Mouse (Mus musculus): ENCODE data around the gene Itpr1.
A peak's percentile ranks its signal among the peaks of the same experiment; 100 is the strongest.

Gene Itpr1

DNA sequence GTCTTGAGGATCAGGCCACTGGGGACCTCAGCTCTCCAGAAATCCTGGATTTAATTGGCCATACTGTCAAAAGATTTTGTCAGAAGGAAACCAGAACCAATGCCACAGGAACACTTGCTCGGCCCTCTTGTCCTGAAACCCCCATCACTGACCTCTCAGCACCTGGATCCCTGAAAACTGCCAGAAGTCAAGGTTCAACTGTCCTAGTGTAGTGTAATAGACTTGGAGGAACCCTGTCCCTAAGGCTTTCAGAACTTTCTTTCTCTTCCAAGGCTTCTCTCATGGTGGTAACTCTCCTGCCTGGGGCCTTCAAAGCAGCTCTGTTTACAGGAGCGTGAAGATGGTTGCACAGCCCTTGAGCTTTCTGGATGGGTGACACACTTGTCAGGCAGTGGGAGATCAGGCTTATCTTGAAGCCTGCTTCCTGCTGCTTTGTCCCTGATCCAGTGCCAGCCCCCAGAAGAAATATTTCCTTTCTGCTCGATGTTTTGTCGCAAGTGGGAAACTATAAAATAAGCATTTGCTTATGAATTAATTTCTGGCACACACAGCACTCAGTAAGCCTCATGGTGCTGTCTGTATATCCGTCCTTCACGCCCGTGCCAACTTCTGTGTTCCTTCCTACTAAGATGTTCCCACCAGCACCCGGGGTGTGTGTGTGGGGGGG is 234.4 kb downstream of the Itpr1 start:
- no peak for DNase-seq

DNA sequence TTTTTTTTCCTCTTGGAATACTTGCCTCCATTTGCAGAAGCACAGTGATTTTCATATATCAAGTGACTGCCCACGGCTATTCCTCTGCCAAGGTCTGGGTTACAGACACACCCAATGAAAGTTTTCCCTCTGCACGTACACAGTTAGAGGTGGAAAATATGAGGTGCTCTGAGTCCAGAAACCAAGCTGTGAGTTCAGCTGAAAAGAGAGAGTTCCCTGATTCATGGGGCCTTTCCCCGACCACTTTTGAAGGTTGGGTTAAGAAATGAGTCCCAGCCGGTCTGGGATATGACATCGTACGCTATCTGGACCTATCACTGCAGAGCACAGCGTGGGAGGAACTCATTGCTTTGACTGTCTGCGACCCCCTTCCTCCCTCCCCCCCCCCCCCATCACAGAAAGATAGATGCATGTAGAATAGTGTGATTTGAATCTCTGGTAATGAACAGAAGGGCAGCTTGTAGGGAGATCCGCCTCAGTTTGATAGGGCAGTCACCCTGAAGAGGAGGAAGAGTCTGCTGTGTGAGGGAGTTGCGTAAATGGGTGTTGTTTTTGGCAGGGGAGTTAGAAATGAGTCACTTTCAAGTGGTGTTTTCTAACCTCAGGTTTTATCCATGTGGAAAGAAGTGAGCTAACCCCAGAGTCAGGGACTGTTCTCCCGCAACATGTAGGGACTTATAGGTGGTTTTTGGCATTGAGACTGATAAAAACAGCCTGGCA is 235.3 kb downstream of the Itpr1 start:
- no peak for DNase-seq

DNA sequence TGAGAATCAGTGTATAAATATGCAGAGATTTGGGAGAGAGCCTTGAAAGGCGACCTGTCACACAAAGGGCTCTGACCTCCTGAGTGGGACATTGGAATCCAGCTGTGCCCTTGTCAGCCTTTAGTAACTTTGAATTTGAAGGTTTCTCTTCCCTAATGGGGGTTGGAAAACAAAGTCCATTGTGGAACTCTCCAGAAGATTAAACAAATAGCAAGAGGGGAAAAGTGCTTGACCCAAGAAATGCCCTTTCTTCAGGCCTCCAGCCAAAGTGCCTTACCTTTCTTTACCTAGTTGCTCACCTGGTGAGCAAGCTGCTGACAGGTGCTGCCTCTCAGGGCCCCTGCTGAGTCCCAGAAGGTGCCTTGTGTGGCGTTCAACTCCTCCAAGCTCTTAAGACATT is 236.0 kb downstream of the Itpr1 start:
- no peak for DNase-seq

DNA sequence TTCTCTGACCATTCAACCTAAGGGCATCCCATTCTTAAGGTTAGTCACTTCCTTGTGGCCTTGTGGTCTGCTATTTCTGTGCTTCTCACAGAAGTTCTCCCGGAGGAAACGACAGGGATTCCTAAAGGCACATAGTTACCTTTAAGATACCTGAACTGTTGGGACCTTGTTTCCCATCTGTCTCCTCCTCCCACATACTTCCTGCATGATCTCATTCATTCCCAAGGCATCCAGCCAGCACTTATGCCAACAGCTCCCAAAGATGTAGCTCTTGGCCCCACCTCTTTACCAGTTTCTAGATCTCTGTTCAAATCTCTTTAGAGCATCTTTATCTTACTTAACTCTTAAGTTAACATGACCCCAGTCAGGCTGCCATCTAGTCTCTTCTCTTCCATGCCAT is 238.6 kb downstream of the Itpr1 start:
- DNase-seq = peak in 1 of 2 experiments; percentile 44

DNA sequence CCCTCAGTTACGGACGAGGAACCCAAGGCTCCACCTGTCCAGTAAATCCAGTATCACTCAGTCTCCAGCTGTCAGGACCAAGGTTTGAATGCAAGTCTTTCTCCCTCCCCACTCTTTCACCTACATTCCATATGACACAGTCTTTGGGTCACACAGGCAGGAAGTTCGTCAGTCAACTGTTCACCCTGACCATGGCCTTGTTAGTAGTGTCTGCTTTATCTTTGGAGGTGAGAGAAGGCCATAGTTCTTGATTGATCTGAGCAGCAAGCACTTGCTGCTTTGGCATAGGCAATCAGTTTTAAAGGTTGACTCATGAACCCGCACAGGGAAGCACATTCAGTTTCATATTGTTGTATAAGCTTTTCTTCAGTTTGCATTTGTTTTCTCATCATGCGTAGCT is 240.7 kb downstream of the Itpr1 start:
- no peak for DNase-seq

DNA sequence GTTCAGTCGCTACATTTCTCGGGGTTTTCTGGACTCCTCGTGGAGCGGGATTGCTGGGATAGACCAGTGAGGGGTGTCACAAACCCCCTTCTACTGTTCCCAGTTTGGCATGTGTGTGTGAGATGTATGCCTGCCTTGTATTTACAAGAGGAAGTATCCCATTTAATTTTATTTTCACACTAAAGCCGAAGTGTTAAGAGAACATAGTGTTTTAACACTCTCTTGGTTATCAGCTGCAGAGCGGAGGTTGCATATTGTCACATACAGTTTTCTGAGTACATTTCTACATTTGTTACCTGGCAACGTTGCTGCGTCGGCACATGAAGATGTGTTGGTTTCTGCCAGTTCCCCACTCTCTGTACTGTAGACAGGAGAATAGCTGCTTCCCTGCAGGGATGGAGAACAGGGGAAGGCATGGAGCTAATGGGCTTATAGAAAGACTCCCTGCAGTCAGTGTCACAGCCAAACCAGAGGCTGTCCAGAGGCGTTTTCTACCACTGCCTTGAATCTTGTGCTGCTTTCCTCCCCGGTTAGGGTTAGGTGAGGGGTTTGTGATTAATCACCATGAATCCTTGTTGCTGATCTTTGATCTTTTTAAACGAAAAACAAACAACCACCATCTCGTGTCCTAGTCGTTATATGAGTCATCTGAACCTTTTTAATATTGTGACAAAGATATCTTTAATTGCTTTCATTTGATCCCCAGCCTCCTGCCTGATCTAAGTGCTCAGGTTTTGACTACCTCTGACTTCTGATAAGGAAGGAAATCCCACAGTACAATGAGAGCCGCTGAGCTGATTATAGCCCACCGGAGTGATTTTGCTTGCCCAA is 241.4 kb downstream of the Itpr1 start:
- DNase-seq = no peak

DNA sequence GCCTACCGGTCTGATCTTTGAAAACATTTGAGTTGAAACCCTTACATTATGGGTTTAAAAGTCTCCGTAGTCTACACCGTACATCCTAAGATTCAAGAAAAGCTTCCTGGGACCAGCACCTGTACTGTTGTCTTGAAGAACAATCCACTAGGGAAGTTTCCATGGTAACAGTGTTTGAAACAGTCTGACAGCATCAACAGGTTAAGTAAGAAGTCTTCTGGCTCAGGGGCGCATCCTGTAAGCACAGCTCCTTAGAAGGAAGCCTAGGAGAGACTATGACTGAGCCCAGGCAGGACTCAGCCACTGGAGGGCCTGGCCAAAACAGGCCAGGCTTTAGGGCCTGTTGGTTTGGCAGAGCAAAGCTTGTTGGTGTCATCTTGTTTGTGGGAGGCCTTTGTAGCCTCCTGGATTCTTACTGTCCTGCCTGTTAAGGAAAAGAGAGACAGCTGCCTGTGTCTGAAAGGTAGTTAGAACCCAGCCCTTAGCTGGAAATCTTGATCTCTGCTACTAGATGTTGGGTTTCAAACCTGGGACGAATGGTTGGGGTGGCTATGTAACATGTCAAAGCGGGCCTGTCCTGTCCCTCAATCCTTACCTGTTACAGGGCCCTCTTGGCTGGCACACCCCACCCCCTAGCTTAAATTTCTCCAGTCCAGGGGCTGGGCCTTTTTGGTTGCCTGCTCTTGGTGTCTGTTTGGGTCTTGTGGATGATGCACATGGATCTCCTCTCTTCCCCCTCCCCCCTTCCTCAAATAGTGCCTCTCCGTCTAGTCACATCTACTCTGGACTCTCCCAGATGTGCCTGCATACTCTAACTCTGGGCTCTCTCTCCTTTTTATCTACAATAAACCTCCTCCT is 242.3 kb downstream of the Itpr1 start:
- DNase-seq = no peak

DNA sequence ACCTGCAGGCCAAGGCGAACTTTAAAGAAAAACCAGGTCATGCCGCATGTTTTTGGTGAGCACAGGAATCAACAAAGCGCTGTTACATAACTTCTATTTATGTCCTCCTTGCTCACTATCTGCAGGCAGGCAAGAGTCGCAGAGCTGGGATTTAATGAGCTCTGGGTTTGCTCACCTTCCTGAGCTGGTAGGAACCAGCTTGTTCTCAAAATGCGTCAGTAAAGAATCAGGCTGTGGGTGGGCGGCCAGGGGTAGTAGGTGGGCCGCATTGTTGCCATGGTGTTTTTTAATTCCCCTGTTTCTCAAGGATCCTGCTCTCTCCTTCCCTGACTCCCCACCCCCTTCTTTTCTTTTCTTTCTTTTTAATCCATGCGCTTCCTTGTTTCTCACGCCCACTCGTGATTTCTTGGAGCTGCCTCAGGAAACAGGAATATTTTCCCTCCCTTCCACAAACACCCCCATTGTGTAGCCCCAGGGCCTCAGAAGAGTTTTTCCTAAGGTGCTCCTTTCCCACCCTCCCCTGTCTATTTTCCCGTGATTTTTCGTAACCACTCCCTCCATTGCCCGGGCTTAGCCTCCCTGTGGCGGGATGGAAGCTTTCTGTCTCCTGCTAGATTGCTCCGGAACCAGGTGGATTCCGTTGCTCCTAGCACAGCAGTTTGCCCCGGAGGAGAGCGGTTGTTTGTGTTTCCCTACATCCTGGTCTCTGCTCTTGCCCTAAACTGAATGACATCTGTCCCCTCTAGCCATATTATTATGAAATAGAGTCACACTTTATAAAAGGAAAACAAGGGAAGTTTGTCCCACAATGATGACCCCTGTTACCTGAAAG is 243.6 kb downstream of the Itpr1 start:
- peak; percentile 78 to 82 for DNase-seq

DNA sequence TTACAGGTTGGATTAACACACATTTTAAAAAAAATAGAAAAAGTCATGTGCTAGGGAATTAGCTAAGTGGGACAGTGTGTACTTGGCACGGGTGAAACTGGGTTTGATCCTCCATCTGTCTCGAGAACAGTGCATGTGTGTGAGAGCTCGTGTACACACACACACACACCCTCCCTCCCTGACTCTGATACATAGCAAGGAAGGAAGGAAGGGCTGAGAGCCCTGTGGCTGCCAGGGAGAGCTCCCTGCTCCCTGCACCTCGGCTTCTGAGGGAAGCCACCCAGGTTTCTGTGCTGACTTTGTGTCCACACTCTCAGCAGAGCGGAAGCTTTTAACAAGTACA is 244.1 kb downstream of the Itpr1 start:
- peak; percentile 73 to 74 for DNase-seq

DNA sequence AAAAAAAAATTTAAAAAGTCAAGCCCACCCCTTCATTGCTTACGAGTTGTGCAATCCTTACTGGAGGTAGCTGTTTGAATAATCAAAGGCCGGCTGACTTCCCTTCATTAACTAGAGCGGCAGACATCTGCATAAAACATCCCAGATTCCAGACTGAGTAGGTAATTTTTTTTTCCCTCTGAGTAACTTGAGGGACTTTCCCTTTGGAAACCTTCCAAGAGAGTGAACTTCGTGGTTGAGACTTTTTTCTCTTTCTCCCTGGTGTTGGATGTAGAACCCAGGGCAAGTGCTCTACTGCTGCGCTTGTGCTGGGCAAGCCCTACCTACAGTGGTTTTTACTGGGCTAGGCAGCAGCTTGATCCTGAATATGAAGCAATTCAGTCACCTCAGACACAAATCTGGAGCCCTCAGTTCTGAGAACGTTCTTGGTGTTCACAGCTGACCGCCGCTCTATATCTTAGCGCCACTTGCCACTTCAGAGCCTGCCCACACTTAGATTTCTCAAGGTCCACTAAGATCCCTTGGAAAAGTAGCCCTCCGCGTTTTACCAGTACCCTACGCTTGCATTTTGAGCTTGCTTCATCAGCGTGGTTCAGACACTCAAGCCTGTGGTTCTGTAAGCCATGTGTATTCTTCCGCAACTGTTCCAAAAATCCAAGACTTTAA is 244.8 kb downstream of the Itpr1 start:
- DNase-seq = peak in 1 of 2 experiments; percentile 43

DNA sequence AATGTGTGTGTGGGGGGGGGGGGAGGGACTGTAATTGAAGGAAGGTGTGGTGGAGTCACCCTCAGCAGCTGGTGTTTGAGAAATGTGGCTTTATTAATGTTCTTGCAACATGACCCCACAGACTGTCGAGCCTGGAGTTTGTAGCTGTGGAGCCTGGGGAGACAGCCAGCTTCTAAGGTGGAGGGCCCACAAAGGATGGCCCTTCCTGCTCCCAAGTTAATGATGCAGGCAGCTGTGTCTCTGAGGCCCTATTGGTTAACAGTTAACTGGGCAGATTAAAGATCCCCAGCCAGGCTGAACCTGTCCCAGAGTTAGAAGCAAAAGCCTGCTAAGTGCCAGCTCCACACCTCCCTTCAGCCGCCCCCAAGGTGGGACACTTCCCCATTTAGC is 245.3 kb downstream of the Itpr1 start:
- DNase-seq = no peak

DNA sequence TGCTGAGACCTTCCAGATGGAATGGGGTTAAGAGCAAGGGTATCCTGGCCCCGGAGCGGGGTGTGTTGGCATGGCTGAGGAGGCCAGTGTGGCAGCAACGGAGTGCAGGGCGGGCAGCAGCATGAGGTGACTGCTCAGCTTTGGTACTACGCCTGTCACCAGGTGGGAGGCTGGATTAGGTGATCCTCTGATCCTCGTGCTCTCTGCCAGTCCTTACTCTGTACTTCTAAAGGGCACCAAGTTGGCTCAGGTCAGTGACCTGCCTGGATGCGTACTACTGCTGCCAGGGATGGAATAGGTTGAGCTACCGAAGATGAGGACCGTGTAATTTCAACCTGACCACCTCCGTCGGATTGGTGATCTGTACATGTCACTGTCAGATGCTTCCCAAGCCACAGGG is 245.9 kb downstream of the Itpr1 start:
- peak in 1 of 2 experiments; percentile 27 for DNase-seq

DNA sequence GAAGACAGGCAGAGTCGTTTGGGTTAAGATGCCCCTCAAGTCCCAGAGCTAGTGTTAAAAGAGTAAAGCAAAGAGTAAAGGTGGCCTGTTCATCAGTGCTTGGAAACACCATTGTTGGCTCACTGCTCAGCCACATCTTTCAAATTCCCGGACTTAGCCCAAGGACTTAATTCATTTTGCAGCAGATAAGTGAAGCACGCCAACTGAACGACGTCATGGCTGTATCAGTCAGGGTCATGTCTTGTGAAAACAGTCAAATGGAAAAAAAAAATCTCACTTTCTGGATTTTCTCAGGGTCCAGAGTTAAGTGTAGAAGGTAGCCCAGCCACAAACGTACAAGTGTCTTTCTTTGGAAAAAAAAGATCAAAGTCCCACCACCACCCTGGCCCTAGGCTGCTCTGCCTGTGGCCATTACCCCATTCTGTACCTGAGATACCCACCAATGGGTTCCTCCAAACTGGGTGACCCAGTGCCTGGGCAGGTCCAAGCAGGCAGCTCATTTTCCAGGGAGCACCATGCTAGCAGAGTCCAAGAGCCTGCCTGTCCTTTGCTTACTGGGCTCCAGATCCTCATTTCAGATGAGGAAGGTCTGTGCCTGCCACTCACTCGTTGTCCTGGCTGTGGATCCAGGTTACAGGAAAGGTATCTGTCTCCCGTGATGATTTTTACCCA is 251.5 kb downstream of the Itpr1 start:
- no peak for DNase-seq

DNA sequence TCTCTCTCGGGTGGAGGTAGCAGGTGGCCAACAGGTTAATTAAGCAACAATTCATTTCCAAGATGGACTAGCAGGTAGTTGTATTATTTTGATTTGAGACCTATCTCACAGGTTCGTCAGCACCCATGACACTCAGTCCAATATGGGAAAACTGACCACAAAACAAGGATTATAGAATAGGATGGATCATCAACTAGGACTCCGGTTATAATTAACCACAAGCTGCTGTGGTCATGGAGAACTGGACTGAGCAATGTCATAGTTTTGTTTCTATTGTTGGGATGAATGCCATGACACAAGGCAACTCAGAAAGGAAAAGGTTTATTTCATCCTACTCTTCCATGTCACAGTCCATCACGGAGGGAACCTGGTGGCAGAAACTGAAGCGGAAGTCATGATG is 252.3 kb downstream of the Itpr1 start:
- DNase-seq = no peak

DNA sequence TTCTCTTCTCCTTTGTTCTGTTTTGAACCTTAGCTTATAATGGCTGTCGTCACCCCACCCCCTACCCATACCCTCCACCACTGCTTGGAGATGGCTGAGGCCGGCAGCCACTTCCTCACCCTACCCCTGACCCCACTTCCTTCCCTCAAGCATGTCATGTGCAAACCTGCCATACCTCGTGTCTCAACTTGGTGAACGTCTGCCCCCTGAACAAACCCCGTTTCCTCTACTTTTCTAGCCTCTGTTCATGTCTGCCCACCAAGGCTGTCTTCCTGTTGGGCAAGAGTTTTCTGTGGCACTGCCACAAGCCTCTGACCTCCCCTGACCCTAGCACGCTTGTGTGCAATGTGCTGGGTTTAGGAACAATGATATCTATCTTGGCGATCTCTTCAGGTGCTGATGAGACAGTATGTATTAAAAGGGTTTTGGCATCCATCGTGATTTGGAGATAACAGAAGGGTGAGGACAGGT is 253.2 kb downstream of the Itpr1 start:
- no peak for DNase-seq

DNA sequence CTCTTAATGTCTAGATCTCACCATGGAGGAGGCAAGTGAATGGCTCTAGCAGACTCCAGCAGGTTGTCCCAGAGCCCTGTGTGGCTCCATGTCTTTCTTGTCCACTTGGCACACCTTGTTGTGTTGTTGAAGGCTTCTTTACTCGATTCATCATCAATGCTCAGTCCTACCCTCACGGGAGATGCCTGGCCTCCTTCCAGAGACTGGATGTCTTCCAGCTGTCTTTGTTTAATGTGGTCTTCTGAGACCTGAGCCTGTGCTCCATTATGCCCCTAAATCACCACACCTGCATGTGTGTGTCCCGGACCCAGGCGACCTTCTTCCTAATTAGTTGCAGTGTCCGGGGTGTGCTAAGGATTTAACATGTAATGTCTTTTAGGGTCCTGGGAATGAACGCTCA is 254.7 kb downstream of the Itpr1 start:
- no peak for DNase-seq

DNA sequence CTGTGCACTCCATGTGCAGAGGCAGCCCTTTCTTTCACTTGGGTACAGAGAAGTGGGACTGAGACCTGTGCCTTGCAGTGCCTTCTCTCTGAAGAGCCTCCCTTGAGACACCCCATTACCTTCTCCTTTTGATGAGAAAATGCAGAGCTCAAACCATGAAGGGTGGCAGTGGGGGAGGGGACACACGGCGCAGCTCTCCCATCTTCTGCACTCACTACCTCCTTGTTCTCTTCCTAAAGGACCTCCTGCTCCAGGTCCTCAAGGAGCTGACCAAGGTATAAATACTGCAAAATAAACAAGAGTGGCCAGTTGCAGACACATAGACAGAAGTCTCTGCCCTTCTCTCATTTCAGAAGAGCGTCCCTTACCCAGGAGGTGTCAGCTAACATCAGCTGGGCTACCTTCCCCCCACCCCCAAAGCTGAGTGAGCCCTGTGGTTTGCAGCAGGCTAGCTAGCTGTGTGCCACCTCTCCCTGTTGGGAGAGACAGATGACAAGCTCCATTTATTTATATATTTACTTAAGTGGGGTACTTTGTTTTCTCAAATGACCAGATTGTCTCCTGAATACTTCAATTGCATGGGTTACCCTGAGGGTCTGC is 255.4 kb downstream of the Itpr1 start:
- DNase-seq = no peak

DNA sequence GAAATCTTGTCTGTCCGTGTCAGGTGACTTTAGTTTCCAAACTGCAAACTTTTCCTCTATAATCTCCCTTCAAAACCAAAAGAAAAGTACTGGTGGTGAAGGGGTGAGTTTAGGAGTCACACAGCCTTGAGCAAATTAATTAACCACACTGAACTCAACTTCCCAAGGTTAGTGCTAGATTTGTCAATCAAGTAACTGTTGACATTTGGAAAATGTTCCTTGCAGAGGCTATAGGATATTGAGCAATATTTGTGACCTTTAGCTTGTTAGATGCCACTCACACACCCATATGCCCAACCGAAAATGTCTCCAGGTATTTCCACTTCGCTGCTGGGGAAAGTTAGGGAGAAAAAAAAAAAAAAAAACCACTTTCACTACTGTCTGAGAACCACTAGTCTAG is 259.0 kb downstream of the Itpr1 start:
- DNase-seq = no peak

DNA sequence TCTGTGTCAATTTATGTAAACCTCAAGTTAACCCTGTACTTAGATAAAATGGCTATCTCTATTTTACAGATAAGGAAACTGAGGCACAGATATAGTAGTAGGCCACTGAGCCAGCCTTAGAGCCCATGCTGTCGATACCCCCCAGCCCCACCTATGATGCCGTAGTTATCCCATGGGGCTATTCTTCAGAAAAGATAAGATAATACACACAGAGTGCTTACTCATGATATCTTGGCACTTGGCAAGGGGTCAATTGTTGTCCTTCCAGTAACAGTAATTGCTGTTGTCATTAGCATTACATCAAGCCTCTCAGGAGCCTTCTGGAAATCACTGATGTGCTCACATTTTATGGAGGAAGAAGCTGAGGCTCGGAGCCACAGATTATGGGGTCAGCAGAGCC is 259.9 kb downstream of the Itpr1 start:
- no peak for DNase-seq

DNA sequence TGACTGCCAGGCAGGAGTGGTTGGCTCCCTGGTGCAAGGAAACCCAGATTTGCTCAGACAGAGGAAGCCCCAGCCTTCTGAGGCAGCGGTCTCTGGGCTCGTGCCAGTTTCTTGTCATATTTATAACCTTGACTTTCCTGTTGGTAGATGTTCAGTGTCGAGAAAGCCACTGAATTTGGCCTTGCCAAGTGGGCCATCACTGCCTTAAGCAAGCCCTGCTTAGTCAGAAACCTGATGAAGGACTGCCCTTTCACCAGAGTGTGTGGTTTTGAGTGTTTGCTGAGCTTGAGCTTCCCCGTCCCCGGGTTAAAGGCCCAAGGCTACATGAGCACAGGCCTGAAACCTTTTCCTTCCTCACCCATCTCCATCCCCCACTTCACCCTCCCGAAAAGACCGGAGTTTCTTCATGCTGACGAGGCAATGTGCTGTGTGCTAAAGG is 263.9 kb downstream of the Itpr1 start:
- DNase-seq = no peak
